Mouse (Mus musculus) embryonic facial prominence, embryonic 13.5 days (tissue): ENCODE data around the gene Olfr1155. TPM values are rescaled to one million over a fixed set of nuclear protein-coding genes. Genes with fewer than 3 reads are reported as not detected.

Source experiments
- ATAC-seq: fragments of 200-750 bp; cut with Nextera tagmentation; 2 replicates; pipeline ENCODE4 v1.8.0; 2017; ENCODE audit warnings: low read depth; ENCODE audit not compliant: insufficient number of reproducible peaks, insufficient read depth, low FRiP score, low TSS enrichment
- H3K27ac ChIP-seq: fragments of 300-500 bp; sonication (generic); 2 replicates; pipeline ENCODE4 v1.5.1; 2015; ENCODE audit warnings: moderate library complexity, mild to moderate bottlenecking, inconsistent platforms
- H3K27me3 ChIP-seq: fragments of 300-500 bp; sonication (generic); 2 replicates; pipeline ENCODE4 v1.6.1; 2015; ENCODE audit warnings: mild to moderate bottlenecking, inconsistent platforms
- H3K36me3 ChIP-seq: fragments of 300-500 bp; sonication (generic); 2 replicates; pipeline ENCODE4 v1.6.1; 2015; ENCODE audit warnings: mild to moderate bottlenecking, inconsistent platforms
- H3K4me1 ChIP-seq: fragments of 300-500 bp; sonication (generic); 2 replicates; pipeline ENCODE4 v1.6.1; 2015; ENCODE audit warnings: inconsistent platforms
- H3K4me2 ChIP-seq: fragments of 300-500 bp; sonication (generic); 2 replicates; pipeline ENCODE4 v1.6.1; 2015; ENCODE audit warnings: moderate library complexity, mild to moderate bottlenecking, inconsistent platforms
- H3K4me3 ChIP-seq: fragments of 300-500 bp; sonication (generic); 2 replicates; pipeline ENCODE4 v1.5.1; 2015; ENCODE audit warnings: mild to moderate bottlenecking, inconsistent platforms
- H3K9ac ChIP-seq: fragments of 300-500 bp; sonication (generic); 2 replicates; pipeline ENCODE4 v1.6.1; 2015; ENCODE audit warnings: mild to moderate bottlenecking, inconsistent platforms
- H3K9me3 ChIP-seq: fragments of 300-500 bp; sonication (generic); 2 replicates; pipeline ENCODE4 v1.6.1; 2016; ENCODE audit warnings: inconsistent platforms
- WGBS: fragments of 180-500 bp; shearing (Covaris S2); methylation state at CpG from one replicate; pipeline ENCODE4 v1.1.7; 2015; ENCODE audit warnings: mixed read lengths; 5-methylcytosine and 5-hydroxymethylcytosine counted together
- polyA plus RNA-seq: library from polyadenylated mRNA; unstranded; fragments of >200 nt; fragmentation: Nextera tagmentation; extraction: Ambion mirVana; gene quantifications from 2 replicates; pipeline ENCODE4 v1.2.1, GENCODE M21; 2015

The Olfr1155 gene
- not detected in 2 replicates for polyA plus RNA-seq

DNA sequence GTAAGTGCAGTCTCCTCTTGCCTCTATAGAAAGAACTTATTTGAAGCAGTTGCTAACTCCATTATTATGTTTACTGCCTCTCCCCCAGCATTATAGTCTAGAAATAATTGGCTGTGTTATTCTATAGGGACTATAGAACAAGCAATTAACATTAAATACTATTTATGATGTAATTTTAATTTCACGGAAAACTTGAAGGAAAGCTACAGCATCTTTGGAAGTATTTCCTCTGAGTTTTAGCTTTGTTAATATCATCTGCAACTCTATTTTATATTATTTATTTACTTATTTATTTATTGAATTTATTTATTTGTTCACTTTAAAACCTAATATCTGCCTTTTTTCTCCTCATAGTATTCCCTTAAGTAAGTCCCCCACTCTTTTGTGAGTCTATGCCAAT lies at the start of gene Olfr1155:
TSS of gene Olfr1155 (minus strand) at position 101 of the 400 bp plus-strand sequence.
- Histone ChIP-seq H3K36me3 (no peaks in the 10 kb centered on the region), H3K4me2 (no peak within 1 kb of the TSS), H3K27me3 (no peaks in the 10 kb centered on the region), H3K9ac (no peak within 1 kb of the TSS), H3K4me1 (no peaks in the 10 kb centered on the region), H3K9me3 (no peaks in the 10 kb centered on the region), H3K27ac (no peak within 1 kb of the TSS), H3K4me3 (no peak within 1 kb of the TSS)
- 95% methylated on average over 1 of the region's 1 CpGs for WGBS
- no peak for ATAC-seq

DNA sequence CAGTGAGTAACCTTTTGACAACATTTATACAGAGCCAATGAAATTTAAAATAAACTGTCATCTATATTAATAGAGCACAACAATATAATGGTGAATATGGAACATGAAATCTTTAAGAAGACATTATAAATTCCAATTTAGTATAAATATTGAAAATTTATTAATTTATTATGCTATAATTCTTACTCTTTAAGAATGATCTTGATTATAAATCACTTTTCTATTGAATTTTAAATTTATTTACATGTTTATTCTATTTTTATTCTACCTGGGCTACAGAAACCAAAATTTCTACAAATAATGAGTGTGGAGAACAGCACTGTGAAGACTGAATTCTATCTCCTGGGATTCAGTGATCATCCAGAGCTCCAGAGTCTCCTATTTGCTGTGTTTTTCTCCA lies 44.9 kb upstream of the Olfr1155 start, which contains the start of gene Olfr1158:
TSS of gene Olfr1158 (plus strand) at position 301 of the 400 bp plus-strand sequence.
- H3K9me3 ChIP-seq = no peaks in the 10 kb centered on the region
- no peak within 1 kb of the TSS for H3K9ac ChIP-seq
- no peaks in the 10 kb centered on the region for H3K27me3 ChIP-seq
- no peak for ATAC-seq
- H3K4me3 ChIP-seq = no peak within 1 kb of the TSS
- H3K27ac ChIP-seq = no peak within 1 kb of the TSS
- no peaks in the 10 kb centered on the region for H3K36me3 ChIP-seq
- H3K4me1 ChIP-seq = no peaks in the 10 kb centered on the region
- H3K4me2 ChIP-seq = no peak within 1 kb of the TSS

DNA sequence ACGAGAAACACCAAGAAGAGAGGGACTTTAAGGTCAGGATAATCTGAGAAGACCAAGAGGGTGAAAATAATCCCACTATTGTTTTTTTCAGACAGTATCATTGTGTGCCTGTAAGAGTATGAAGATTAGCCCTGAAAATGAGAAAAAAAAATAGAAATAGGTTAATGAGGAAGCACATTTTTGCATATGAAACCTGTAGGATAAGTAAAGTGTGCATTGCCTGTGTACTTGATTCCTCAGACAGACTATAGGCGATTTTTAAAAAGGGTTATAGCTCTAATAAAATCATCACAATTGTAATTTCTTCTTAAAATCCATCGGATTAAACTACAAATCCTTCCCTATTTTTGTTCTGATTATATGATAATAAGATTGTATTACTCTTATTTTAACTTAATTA lies 29.6 kb upstream of the Olfr1155 start, which contains the start of gene Olfr74:
TSS of gene Olfr74 (minus strand) at position 101 of the 400 bp plus-strand sequence.
- no peak for ATAC-seq
- WGBS = 69% methylated on average over 3 of the region's 3 CpGs
- no peak within 1 kb of the TSS for H3K4me3 ChIP-seq
- no peak within 1 kb of the TSS for H3K27ac ChIP-seq
- no peaks in the 10 kb centered on the region for H3K27me3 ChIP-seq
- no peaks in the 10 kb centered on the region for H3K36me3 ChIP-seq
- no peak within 1 kb of the TSS for H3K9ac ChIP-seq
- no peaks in the 10 kb centered on the region for H3K4me1 ChIP-seq
- H3K9me3 ChIP-seq = no peaks in the 10 kb centered on the region
- H3K4me2 ChIP-seq = no peak within 1 kb of the TSS

DNA sequence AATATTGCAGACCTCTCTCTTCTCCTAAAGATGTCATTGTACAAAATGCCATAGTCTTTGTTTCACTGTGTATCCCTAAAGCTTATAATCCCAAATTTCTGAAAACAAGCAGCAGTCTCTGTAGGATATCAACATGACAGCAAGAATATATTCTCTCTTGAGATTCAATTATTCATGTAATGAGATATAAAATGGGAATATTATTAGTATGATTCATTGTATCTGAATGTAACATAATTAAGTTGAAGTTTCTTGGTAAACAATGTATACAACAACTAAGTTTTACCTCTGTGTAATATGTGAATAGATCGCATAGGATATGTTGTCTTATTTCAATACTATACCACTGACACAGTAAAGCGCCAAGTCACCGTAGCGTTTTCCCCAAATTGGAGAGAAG lies 23.3 kb upstream of the Olfr1155 start, which contains the start of gene Olfr1157:
TSS of gene Olfr1157 (minus strand) at position 101 of the 400 bp plus-strand sequence.
- H3K36me3 ChIP-seq = no peaks in the 10 kb centered on the region
- no peak within 1 kb of the TSS for H3K4me3 ChIP-seq
- no peak within 1 kb of the TSS for H3K27ac ChIP-seq
- no peaks in the 10 kb centered on the region for H3K27me3 ChIP-seq
- H3K4me2 ChIP-seq = no peak within 1 kb of the TSS
- H3K9me3 ChIP-seq = no peaks in the 10 kb centered on the region
- ATAC-seq = no peak
- H3K9ac ChIP-seq = no peak within 1 kb of the TSS
- H3K4me1 ChIP-seq = no peaks in the 10 kb centered on the region
- 96% methylated on average over 4 of the region's 4 CpGs for WGBS

DNA sequence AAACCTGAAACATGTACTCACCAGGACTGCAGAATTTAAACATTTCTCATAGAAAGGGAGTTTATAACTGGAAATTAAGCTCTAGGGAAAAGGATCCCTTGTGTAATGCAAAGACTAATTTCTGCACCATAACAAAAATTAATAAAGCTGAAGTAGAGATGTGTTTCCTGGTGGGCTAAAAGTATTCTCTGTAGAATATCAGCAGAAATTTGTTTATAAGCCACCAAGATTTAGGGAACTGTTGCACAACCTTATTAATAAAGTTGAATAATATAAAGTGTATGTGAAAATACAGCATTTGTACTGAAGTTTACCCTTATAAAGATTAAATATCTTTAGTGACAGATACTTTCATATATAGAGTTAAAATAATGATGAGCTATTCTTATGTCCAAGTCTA lies 8.1 kb upstream of the Olfr1155 start, which contains the start of gene Olfr1156:
TSS of gene Olfr1156 (minus strand) at position 101 of the 400 bp plus-strand sequence.
- H3K36me3 ChIP-seq = no peaks in the 10 kb centered on the region
- no peak within 1 kb of the TSS for H3K4me3 ChIP-seq
- no peaks in the 10 kb centered on the region for H3K27me3 ChIP-seq
- no peak within 1 kb of the TSS for H3K9ac ChIP-seq
- no peak for ATAC-seq
- H3K4me2 ChIP-seq = no peak within 1 kb of the TSS
- H3K4me1 ChIP-seq = no peaks in the 10 kb centered on the region
- H3K9me3 ChIP-seq = no peaks in the 10 kb centered on the region
- no peak within 1 kb of the TSS for H3K27ac ChIP-seq

DNA sequence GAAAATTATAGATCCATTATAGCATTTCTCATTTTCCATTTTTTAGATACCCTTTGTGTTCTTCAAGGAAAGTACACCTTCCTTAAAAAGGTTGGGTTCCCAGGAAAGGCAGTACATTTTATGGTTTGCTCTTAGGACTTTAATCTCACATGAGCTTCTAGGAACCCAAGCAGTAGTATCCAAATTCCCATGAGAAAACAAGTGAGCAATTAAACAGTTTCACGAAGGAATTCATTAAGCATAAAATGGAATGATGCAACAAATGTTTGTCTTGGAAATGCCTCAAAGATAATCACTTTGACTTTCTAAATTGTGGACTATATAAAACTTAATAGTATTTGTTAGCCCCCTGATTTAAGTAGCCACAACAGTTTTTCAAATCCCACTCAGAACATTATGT lies 39.9 kb downstream of the Olfr1155 start, which contains the start of gene Olfr1154:
TSS of gene Olfr1154 (minus strand) at position 101 of the 400 bp plus-strand sequence.
- Histone ChIP-seq H3K9ac (no peak within 1 kb of the TSS), H3K27ac (no peak within 1 kb of the TSS), H3K4me3 (no peak within 1 kb of the TSS), H3K4me2 (no peak within 1 kb of the TSS), H3K4me1 (no peaks in the 10 kb centered on the region), H3K9me3 (no peaks in the 10 kb centered on the region), H3K36me3 (no peaks in the 10 kb centered on the region), H3K27me3 (no peaks in the 10 kb centered on the region)
- no peak for ATAC-seq
- 95% methylated on average over 1 of the region's 1 CpGs for WGBS

DNA sequence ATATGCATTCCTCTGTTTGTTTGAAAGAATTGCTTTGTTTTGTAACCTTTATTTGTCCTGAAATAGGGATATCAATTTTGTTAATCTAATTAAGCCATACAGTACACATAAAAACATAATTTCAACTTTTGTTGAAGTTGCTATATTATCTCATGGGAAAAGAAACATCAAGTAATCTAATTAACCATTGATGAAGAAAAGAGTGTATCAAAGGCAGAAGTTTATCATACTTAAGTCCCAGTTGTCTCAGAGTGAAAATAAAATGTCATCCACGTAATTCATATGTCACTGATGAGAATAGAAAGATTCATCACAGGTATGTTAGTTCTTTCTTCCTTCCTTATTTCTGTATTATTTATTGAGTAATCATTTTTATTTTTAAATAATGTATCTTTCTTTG lies 50.3 kb downstream of the Olfr1155 start, which contains the start of gene Olfr1153:
TSS of gene Olfr1153 (plus strand) at position 301 of the 400 bp plus-strand sequence.
- Histone ChIP-seq H3K9me3 (no peaks in the 10 kb centered on the region), H3K4me2 (no peak within 1 kb of the TSS), H3K4me3 (no peak within 1 kb of the TSS), H3K9ac (no peak within 1 kb of the TSS), H3K27ac (no peak within 1 kb of the TSS), H3K27me3 (no peaks in the 10 kb centered on the region), H3K36me3 (no peaks in the 10 kb centered on the region), H3K4me1 (no peaks in the 10 kb centered on the region)
- WGBS = 73% methylated on average over 1 of the region's 1 CpGs
- no peak for ATAC-seq

Other genes with a start within 250 kb of the Olfr1155 start
- gene Olfr1137, start 232.0 kb downstream of the Olfr1155 start, polyA plus RNA-seq = 0.29 TPM in 1 of 2 replicates, not detected in the other
- not detected in 2 replicates for gene Olfr1138, start 205.2 kb downstream of the Olfr1155 start, polyA plus RNA-seq
- gene Olfr1140, start 201.4 kb downstream of the Olfr1155 start, polyA plus RNA-seq = not detected in 2 replicates
- not detected in 2 replicates for gene Olfr1141, start 191.1 kb downstream of the Olfr1155 start, polyA plus RNA-seq
- not detected in 2 replicates for gene Olfr152, start 165.7 kb downstream of the Olfr1155 start, polyA plus RNA-seq
- not detected in 2 replicates for gene Olfr1143, start 144.5 kb downstream of the Olfr1155 start, polyA plus RNA-seq
- gene Olfr1145, start 135.3 kb downstream of the Olfr1155 start, polyA plus RNA-seq = not detected in 2 replicates
- gene Olfr1148, start 114.6 kb downstream of the Olfr1155 start, polyA plus RNA-seq = not detected in 2 replicates
- not detected in 2 replicates for gene Olfr1150-ps1, start 101.1 kb downstream of the Olfr1155 start, polyA plus RNA-seq
- gene Olfr1151, start 89.3 kb downstream of the Olfr1155 start, polyA plus RNA-seq = not detected in 2 replicates
- not detected in 2 replicates for gene Olfr1152, start 78.6 kb downstream of the Olfr1155 start, polyA plus RNA-seq
- not detected in 2 replicates for gene Olfr1153, start 50.2 kb downstream of the Olfr1155 start, polyA plus RNA-seq
- not detected in 2 replicates for gene Olfr1154, start 40.0 kb downstream of the Olfr1155 start, polyA plus RNA-seq
- not detected in 2 replicates for gene Olfr1156, start 8.0 kb upstream of the Olfr1155 start, polyA plus RNA-seq
- gene Olfr1157, start 23.2 kb upstream of the Olfr1155 start, polyA plus RNA-seq = not detected in 2 replicates
- gene Olfr74, start 29.5 kb upstream of the Olfr1155 start, polyA plus RNA-seq = not detected in 2 replicates
- gene Olfr1158, start 45.0 kb upstream of the Olfr1155 start, polyA plus RNA-seq = not detected in 2 replicates
- not detected in 2 replicates for gene Olfr1160, start 63.1 kb upstream of the Olfr1155 start, polyA plus RNA-seq
- gene Olfr1161, start 77.6 kb upstream of the Olfr1155 start, polyA plus RNA-seq = not detected in 2 replicates
- not detected in 2 replicates for gene Olfr73, start 92.6 kb upstream of the Olfr1155 start, polyA plus RNA-seq
- gene Olfr1162, start 106.0 kb upstream of the Olfr1155 start, polyA plus RNA-seq = not detected in 2 replicates
- gene Olfr1163, start 126.7 kb upstream of the Olfr1155 start, polyA plus RNA-seq = not detected in 2 replicates
- not detected in 2 replicates for gene Olfr1164, start 148.8 kb upstream of the Olfr1155 start, polyA plus RNA-seq
- gene Olfr1166, start 183.1 kb upstream of the Olfr1155 start, polyA plus RNA-seq = not detected in 2 replicates
- not detected in 2 replicates for gene Olfr1167, start 210.1 kb upstream of the Olfr1155 start, polyA plus RNA-seq
- gene Olfr1168, start 236.7 kb upstream of the Olfr1155 start, polyA plus RNA-seq = not detected in 2 replicates